Mouse (Mus musculus) liver, adult 2 months (tissue): Measurements from ENCODE around the gene Rrnad1.

Source experiments
- CTCF ChIP-seq: fragments of 200-500 bp; IDR thresholded peaks from 2 replicates; pipeline ENCODE4 v1.5.1; 2011; ENCODE audit warnings: low read depth, low read length, control low read depth
- POLR2A ChIP-seq: fragments of 200-500 bp; IDR thresholded peaks from 2 replicates; pipeline ENCODE4 v1.6.1; 2011; ENCODE audit warnings: low read length, control low read depth; ENCODE audit not compliant: insufficient read depth; ENCODE audit errors: extremely low read depth

- TF ChIP-seq CTCF (no peak), POLR2A (no peak)
These were observed 22.6 kb downstream of the Rrnad1 start for GRCm38 (mm10) chr3:87907906-87908305.
